Mouse (Mus musculus): ENCODE results near the gene Mrc2.

The Mrc2 gene

DNA sequence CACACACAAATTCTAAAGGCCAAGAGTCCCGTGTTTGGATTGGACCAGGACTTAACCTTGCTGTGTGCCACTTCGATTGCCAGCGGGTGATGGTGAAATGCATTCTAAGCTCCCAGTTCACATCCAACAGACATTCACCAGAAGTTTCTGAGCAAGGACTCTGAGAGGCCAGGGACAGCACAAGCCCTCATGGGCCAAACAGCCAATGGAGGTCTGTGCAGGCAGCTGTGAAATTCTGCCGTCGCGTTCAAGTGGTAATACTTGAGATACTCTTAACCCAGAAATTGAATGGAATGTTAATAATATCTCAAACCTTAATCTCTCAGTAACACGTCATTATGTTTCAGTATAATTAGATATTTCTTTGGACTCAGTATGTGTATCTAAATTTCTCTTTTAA lies 17.8 kb downstream of the Mrc2 start:
- no peak for DNase-seq (ENCODE audit: low read depth, low spot score)

GRCm38 (mm10) chr11:105311291-105311975 lies 19.0 kb downstream of the Mrc2 start:
- DNase-seq (ENCODE audit: low read depth, low spot score): no peak

GRCm38 (mm10) chr11:105312311-105312942 lies 20.0 kb downstream of the Mrc2 start:
- no peak for DNase-seq (ENCODE audit: low read depth, low spot score)

- DNase-seq (ENCODE audit: low read depth, low spot score): no peak
Observed at GRCm38 (mm10) chr11:105312972-105313632, 20.7 kb downstream of the Mrc2 start.

DNA sequence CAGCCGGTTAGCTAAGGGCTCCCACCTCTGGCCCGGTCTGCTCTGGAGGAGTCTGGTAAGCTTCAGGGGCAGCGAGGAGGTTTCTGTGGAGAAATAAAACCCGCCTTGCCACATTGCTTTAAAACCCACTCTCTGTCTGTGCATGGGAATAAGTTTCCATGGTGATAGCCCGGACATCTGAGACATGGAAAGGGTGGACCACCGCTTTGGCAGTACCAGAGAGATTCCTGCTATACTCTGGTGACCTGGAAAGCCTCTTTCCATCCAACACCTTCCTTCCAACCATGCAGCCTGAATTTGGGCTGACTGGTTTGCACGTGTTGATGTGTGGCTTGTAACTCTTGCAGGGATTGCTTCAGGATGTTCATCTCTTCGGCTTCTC lies 21.2 kb downstream of the Mrc2 start:
- DNase-seq (ENCODE audit: low read depth, low spot score): no peak

DNA sequence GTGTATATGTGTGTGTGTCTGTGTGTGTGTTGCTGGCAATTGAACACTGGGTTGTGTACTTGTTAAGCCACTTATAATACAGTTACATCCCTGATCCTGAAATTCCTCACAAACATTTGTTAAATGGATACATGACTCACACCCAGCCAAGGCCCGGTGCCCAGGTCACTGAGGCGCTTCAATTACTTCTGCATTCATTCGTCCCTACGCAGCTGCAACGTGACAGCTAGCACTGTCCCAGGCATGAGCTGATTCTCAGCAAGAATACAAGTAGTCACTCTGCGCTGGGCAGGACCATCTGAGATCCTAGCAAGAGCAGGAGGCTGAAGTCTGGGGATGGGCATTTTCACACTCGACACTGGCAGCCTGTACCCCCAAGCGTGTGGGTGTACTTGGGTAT lies 22.9 kb downstream of the Mrc2 start:
- DNase-seq (ENCODE audit: low read depth, low spot score): no peak

DNA sequence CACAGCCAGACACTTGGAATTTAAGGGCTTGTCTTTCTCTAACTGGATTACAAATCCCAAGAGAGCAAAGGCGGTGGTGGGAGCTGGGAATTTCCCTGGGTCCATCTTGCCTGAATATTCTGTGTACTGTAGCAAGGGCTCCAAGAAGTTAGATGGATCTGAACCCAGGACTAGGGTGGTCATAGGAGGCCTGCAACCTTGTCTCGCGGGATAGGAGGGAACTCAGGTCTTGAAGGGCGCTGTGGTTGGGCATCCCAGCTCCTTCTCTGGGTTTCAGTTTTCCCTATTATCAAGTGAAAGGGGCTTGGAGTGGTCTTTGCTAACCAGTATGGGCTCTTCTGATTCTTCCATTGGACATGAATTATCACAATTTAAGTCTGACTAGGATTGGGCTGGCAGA lies 23.7 kb downstream of the Mrc2 start:
- DNase-seq (ENCODE audit: low read depth, low spot score): no peak

DNA sequence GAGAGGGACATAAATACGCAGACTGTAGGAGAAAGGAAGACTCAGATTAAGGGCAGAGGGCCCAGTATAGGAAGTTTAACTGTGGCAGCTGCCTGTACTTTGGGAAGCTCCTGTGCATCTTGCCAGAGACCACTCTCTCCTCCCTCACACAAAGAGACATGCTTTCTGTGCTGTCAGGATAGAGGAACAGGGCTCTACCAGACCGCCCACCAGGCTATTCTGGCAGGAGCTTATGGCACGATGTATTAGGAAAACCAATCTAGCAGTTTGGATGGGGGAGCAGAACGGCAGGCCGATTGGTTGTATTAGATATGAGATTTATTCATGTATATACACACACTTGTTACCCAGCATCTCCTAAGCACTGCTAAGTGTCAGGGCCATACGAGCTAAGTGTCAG lies 25.3 kb downstream of the Mrc2 start:
- no peak for DNase-seq (ENCODE audit: low read depth, low spot score)

GRCm38 (mm10) chr11:105321090-105321489 lies 28.6 kb downstream of the Mrc2 start:
- DNase-seq (ENCODE audit: low read depth, low spot score): no peak

- DNase-seq (ENCODE audit: low read depth, low spot score): no peak
Observed at GRCm38 (mm10) chr11:105323530-105323929, 31.1 kb downstream of the Mrc2 start.

DNA sequence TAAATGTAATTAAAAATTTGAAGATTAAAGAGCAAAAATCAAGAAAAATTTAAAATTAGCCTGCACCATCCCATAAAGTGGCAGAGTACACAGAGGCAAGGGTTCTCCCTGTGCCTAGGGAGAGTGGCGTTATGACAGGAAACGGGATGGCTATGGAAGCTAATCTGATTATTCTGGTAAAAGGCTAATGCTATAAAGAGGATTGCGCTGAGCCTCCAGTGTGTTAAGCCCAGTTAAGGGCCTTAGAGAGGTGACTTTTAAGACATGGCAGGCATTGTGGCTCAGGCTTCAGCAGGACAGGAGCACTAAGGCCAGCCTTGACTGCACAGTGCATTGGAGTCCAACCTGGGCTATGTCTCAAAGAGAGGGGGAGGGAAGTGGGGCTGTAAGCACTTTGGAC lies 34.7 kb downstream of the Mrc2 start:
- no peak for DNase-seq (ENCODE audit: low read depth, low spot score)

GRCm38 (mm10) chr11:105329962-105330361 lies 37.5 kb downstream of the Mrc2 start:
- DNase-seq (ENCODE audit: low read depth, low spot score): no peak

DNA sequence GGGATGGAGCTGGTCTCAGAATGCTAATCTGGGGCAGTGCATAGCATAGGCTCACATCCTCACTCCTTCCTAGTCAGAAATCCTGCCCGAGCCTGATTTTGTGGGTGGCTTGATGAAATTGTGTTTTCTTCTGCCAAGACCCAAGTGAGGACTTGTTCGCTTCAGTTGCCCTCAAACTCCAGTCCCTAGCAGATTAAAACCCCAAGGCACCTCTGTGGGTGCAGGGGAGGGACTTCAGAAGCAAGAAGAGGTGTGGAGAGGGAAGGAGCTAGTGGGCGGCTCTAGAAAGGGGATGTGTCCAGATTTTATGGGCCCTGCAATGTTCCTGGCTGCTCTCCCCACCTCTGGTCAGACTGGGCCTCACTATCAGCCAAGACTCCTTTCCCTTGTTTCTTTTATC lies 38.7 kb downstream of the Mrc2 start:
- no peak for DNase-seq (ENCODE audit: low read depth, low spot score)

DNA sequence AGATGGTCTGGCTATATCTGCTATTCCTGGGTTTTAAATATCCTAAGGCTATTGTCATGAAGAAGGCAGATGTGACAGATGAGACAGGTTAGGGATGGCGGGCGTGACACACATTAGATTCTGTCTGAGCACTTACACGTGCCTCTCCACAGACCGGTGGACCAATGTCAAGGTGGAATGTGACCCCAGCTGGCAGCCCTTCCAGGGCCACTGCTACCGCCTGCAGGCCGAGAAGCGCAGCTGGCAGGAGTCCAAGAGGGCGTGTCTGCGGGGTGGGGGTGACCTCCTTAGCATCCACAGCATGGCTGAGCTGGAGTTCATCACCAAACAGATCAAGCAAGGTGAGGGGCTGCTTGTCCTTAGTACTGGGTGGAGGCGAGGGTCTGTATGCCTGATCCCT lies 39.3 kb downstream of the Mrc2 start:
- peak; percentile 69 for DNase-seq (ENCODE audit: low read depth, low spot score)

- peak; percentile 68 for DNase-seq (ENCODE audit: low read depth, low spot score)
Observed at GRCm38 (mm10) chr11:105332468-105332867, 40.0 kb downstream of the Mrc2 start.

- DNase-seq (ENCODE audit: low read depth, low spot score): no peak
Observed at GRCm38 (mm10) chr11:105333867-105334670, 41.6 kb downstream of the Mrc2 start.

DNA sequence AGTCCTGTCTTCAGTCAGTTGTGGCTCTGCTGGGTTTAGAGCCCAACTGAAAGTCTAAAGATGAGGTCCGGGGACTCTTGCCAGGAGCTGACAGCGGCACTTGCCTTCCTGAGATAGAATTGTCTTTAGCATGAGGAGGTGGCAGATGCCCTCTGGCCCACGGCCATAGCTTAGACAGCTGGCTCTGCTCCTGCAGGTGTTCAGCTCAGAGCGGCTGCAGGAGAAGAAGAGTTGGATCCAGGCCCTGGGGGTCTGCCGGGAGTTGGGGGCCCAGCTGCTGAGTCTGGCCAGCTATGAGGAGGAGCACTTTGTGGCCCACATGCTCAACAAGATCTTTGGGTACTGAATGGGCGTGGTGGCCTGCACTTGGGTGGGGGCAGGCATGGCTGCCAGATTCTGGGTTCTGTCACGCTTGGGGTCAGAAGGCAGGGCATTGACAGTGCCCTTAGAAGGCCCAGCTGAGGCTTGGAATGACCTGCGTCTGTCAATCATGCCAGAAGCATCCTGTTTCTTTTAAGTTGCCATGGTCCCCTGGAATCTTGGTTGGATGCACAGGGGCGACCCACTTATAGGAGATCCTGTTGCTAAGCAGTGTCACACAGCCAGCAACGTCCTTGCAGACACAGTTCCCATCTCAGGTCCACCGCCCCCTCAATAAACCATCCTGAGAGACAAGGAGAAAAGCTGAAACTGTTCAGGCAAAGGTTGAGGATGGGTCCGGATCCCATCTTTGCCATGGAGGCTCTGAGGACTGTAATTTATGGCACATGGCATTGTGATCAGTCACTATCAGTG lies 46.4 kb downstream of the Mrc2 start:
- DNase-seq (ENCODE audit: low read depth, low spot score): no peak

DNA sequence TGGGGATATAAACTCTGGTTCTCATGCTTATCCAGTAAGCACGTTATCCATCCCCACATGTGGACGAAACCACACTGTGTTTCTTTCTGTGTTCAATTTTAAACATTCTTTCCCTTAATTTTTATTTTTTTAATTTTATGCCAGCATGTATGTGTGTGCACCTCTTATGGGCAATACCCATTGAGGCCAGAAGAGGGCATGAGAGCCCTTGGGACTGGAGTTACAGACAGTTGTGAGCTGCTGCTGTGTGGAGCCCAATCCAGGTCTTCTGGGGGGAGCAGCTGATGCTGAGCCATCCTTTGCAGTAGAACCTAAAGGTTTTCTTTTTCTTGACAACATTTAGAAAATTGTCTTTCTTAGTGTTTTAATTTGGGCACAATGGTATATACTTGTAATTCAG lies 52.8 kb downstream of the Mrc2 start:
- DNase-seq (ENCODE audit: low read depth, low spot score): peak; percentile 59

DNA sequence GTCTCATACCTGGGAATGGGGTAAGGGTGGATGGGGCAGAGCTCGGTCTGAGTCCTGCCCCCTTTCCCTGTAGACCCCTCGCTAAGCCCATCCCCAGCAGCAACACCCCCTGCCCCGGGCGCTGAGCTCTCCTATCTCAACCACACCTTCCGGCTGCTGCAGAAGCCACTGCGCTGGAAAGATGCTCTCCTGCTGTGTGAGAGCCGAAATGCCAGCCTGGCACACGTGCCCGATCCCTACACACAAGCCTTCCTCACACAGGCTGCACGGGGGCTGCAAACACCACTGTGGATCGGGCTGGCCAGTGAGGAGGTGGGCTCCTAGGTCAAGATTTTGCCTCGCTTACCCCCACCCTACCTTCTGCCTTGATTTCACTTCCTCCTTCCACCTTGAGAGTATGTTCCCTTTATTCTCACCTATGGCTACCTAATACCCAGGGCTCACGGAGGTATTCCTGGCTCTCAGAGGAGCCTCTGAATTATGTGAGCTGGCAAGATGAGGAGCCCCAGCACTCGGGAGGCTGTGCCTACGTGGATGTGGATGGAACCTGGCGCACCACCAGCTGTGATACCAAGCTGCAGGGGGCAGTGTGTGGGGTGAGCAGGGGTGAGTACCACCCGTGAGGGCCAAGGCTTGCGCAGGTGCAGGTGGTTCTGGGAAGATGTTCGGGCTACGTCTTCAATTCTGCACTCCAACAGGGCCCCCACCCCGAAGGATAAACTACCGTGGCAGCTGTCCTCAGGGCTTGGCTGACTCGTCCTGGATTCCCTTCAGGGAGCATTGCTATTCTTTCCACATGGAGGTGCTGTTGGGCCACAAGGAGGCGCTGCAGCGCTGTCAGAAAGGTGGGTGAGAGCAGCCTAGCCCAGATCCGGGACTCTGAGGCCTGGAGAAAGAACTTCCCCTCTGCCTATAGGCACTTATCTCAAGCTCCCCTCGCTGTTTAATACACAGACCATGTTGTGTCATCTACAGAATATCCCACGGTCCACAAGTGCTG lies 55.0 kb downstream of the Mrc2 start:
- DNase-seq (ENCODE audit: low read depth, low spot score): peak; percentile 90

DNA sequence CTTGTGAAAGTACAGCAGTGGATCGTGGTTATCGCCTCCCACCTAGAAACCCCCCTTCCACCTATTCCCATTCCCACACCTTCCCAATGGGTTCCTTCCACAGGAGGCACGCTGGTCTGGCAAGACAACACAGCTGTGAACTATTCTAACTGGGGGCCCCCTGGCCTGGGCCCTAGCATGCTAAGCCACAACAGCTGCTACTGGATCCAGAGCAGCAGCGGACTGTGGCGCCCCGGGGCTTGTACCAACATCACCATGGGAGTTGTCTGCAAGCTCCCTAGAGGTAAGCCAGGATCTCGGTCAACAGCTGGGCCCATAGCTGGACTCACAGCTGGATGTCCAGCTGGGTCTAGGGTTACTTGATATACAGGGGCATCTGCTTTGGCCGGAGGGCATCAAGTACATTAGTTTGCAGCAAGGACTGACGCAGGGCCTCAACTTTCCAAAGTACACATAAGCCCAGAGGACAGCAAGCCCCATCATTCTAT lies 56.1 kb downstream of the Mrc2 start:
- DNase-seq (ENCODE audit: low read depth, low spot score): no peak

Data from ZHBTc4 (cell line).